Mouse (Mus musculus): ENCODE results near the gene Suz12. TPM values are rescaled to one million over a fixed set of nuclear protein-coding genes. Genes with fewer than 3 reads are reported as not detected.
A peak's percentile ranks its signal among the peaks of the same experiment; 100 is the strongest.
"Not testable (repeated sequence)": the region's sequence is repeated elsewhere in the genome, so short reads cannot be mapped to it uniquely, and the experiment has no call there.

Gene Suz12
- polyA plus RNA-seq, 1 experiment from 2014 or later = 22.0 TPM

- no peak for ATAC-seq (replicated peaks; ENCODE audit: insufficient number of reproducible peaks, low FRiP score, low TSS enrichment)
- H3K4me1 ChIP-seq (ENCODE audit: control insufficient read depth, insufficient read depth, low read length) = no peaks in the 10 kb centered on the region
- H3K4me3 ChIP-seq (ENCODE audit: low read depth, low read length) = peak overlapping the region; percentile 89
- H3K36me3 ChIP-seq (ENCODE audit: control insufficient read depth, insufficient read depth, low read length) = 0 out of 2 replicates have a peak, but pooled peaks cover 2% of the 10 kb centered on the region
- H3K9ac ChIP-seq (ENCODE audit: low read depth, low read length) = peak overlapping the region; percentile 93
- no peaks in the 10 kb centered on the region for H3K9me3 ChIP-seq (replicated peaks; ENCODE audit: control insufficient read depth, low read length)
- 0 out of 2 replicates have a peak overlapping the region, but pooled peaks have one; percentile 97 for H3K27ac ChIP-seq (ENCODE audit: low read depth, low read length)
- no peaks in the 10 kb centered on the region for H3K27me3 ChIP-seq (ENCODE audit: control insufficient read depth, insufficient read depth, low read length)
- H3K4me2 ChIP-seq = peak overlapping the region; percentile 65
- WGBS (ENCODE audit: insufficient replicate concordance) = 4% methylated on average over 7 of the region's 7 CpGs
Observed at GRCm38 (mm10) chr11:79994271-79994988, 1.5 kb downstream of the Suz12 start.

- ATAC-seq (replicated peaks; ENCODE audit: insufficient number of reproducible peaks, low FRiP score, low TSS enrichment); H3K9me3 ChIP-seq (replicated peaks; ENCODE audit: control insufficient read depth, low read length); H3K4me1 ChIP-seq (ENCODE audit: control insufficient read depth, insufficient read depth, low read length); H3K27me3 ChIP-seq (ENCODE audit: control insufficient read depth, insufficient read depth, low read length); H3K9ac ChIP-seq (ENCODE audit: low read depth, low read length); H3K4me2 ChIP-seq; H3K27ac ChIP-seq (ENCODE audit: low read depth, low read length); H3K4me3 ChIP-seq (ENCODE audit: low read depth, low read length): not testable (repeated sequence)
- WGBS (ENCODE audit: insufficient replicate concordance) = 95% methylated on average over 3 of the region's 5 CpGs
- H3K36me3 ChIP-seq (ENCODE audit: control insufficient read depth, insufficient read depth, low read length) = peaks cover 17% of the 10 kb centered on the region
Observed at GRCm38 (mm10) chr11:80016533-80016932, 23.6 kb downstream of the Suz12 start.

- Histone ChIP-seq H3K9ac (ENCODE audit: low read depth, low read length) (no peak overlapping the region), H3K27ac (ENCODE audit: low read depth, low read length) (no peak overlapping the region), H3K4me3 (ENCODE audit: low read depth, low read length) (no peak overlapping the region), H3K27me3 (ENCODE audit: control insufficient read depth, insufficient read depth, low read length) (no peaks in the 10 kb centered on the region), H3K9me3 (replicated peaks; ENCODE audit: control insufficient read depth, low read length) (no peaks in the 10 kb centered on the region), H3K4me2 (no peak overlapping the region), H3K4me1 (ENCODE audit: control insufficient read depth, insufficient read depth, low read length) (no peaks in the 10 kb centered on the region), H3K36me3 (ENCODE audit: control insufficient read depth, insufficient read depth, low read length) (peaks cover 16% of the 10 kb centered on the region; the same call in 1 of the 2 replicates)
- 100% methylated on average over 1 of the region's 1 CpGs for WGBS (ENCODE audit: insufficient replicate concordance)
- ATAC-seq (replicated peaks; ENCODE audit: insufficient number of reproducible peaks, low FRiP score, low TSS enrichment) = no peak
Observed at GRCm38 (mm10) chr11:80019792-80020191, 26.9 kb downstream of the Suz12 start.

- H3K27ac ChIP-seq (ENCODE audit: low read depth, low read length) = no peak overlapping the region
- no peak overlapping the region for H3K4me2 ChIP-seq
- ATAC-seq (replicated peaks; ENCODE audit: insufficient number of reproducible peaks, low FRiP score, low TSS enrichment) = no peak
- H3K36me3 ChIP-seq (ENCODE audit: control insufficient read depth, insufficient read depth, low read length) = peaks cover 24% of the 10 kb centered on the region
- H3K9ac ChIP-seq (ENCODE audit: low read depth, low read length) = no peak overlapping the region
- no peaks in the 10 kb centered on the region for H3K27me3 ChIP-seq (ENCODE audit: control insufficient read depth, insufficient read depth, low read length)
- WGBS (ENCODE audit: insufficient replicate concordance) = 88% methylated on average over 4 of the region's 4 CpGs
- H3K9me3 ChIP-seq (replicated peaks; ENCODE audit: control insufficient read depth, low read length) = no peaks in the 10 kb centered on the region
- H3K4me3 ChIP-seq (ENCODE audit: low read depth, low read length) = no peak overlapping the region
- H3K4me1 ChIP-seq (ENCODE audit: control insufficient read depth, insufficient read depth, low read length) = no peaks in the 10 kb centered on the region
Observed at GRCm38 (mm10) chr11:80021306-80021705, 28.4 kb downstream of the Suz12 start.

GRCm38 (mm10) chr11:80037495-80037894, 44.6 kb downstream of the Suz12 start:
- WGBS (ENCODE audit: insufficient replicate concordance) = 72% methylated on average over 8 of the region's 8 CpGs
- H3K4me1 ChIP-seq (ENCODE audit: control insufficient read depth, insufficient read depth, low read length) = no peaks in the 10 kb centered on the region
- no peaks in the 10 kb centered on the region for H3K27me3 ChIP-seq (ENCODE audit: control insufficient read depth, insufficient read depth, low read length)
- H3K36me3 ChIP-seq (ENCODE audit: control insufficient read depth, insufficient read depth, low read length) = peaks cover 15% of the 10 kb centered on the region
- no peak overlapping the region for H3K4me3 ChIP-seq (ENCODE audit: low read depth, low read length)
- no peaks in the 10 kb centered on the region for H3K9me3 ChIP-seq (replicated peaks; ENCODE audit: control insufficient read depth, low read length)
- no peak overlapping the region for H3K27ac ChIP-seq (ENCODE audit: low read depth, low read length)
- no peak for ATAC-seq (replicated peaks; ENCODE audit: insufficient number of reproducible peaks, low FRiP score, low TSS enrichment)
- no peak overlapping the region for H3K9ac ChIP-seq (ENCODE audit: low read depth, low read length)
- H3K4me2 ChIP-seq = no peak overlapping the region

GRCm38 (mm10) chr11:80042615-80043418, 49.9 kb downstream of the Suz12 start:
- H3K4me3 ChIP-seq (ENCODE audit: low read depth, low read length) = no peak overlapping the region
- no peaks in the 10 kb centered on the region for H3K9me3 ChIP-seq (replicated peaks; ENCODE audit: control insufficient read depth, low read length)
- no peaks in the 10 kb centered on the region for H3K4me1 ChIP-seq (ENCODE audit: control insufficient read depth, insufficient read depth, low read length)

GRCm38 (mm10) chr11:80043419-80043817, 50.5 kb downstream of the Suz12 start:
- Histone ChIP-seq H3K9ac (ENCODE audit: low read depth, low read length) (no peak overlapping the region), H3K9me3 (replicated peaks; ENCODE audit: control insufficient read depth, low read length) (no peaks in the 10 kb centered on the region), H3K4me2 (no peak overlapping the region), H3K36me3 (ENCODE audit: control insufficient read depth, insufficient read depth, low read length) (no peaks in the 10 kb centered on the region), H3K4me3 (ENCODE audit: low read depth, low read length) (no peak overlapping the region), H3K27me3 (ENCODE audit: control insufficient read depth, insufficient read depth, low read length) (no peaks in the 10 kb centered on the region), H3K4me1 (ENCODE audit: control insufficient read depth, insufficient read depth, low read length) (no peaks in the 10 kb centered on the region), H3K27ac (ENCODE audit: low read depth, low read length) (no peak overlapping the region)
- 82% methylated on average over 8 of the region's 8 CpGs for WGBS (ENCODE audit: insufficient replicate concordance)
- no peak for ATAC-seq (replicated peaks; ENCODE audit: insufficient number of reproducible peaks, low FRiP score, low TSS enrichment)

More at GRCm38 (mm10) chr11:80042615-80043418, 49.9 kb downstream of the Suz12 start:
- Histone ChIP-seq H3K4me2 (no peak overlapping the region), H3K36me3 (ENCODE audit: control insufficient read depth, insufficient read depth, low read length) (no peaks in the 10 kb centered on the region), H3K27me3 (ENCODE audit: control insufficient read depth, insufficient read depth, low read length) (no peaks in the 10 kb centered on the region), H3K27ac (ENCODE audit: low read depth, low read length) (no peak overlapping the region), H3K9ac (ENCODE audit: low read depth, low read length) (no peak overlapping the region)
- no peak for ATAC-seq (replicated peaks; ENCODE audit: insufficient number of reproducible peaks, low FRiP score, low TSS enrichment)
- 63% methylated on average over 10 of the region's 10 CpGs for WGBS (ENCODE audit: insufficient replicate concordance)

- Histone ChIP-seq H3K4me3 (ENCODE audit: low read depth, low read length) (no peak overlapping the region), H3K9ac (ENCODE audit: low read depth, low read length) (no peak overlapping the region), H3K9me3 (replicated peaks; ENCODE audit: control insufficient read depth, low read length) (no peaks in the 10 kb centered on the region), H3K27me3 (ENCODE audit: control insufficient read depth, insufficient read depth, low read length) (no peaks in the 10 kb centered on the region), H3K27ac (ENCODE audit: low read depth, low read length) (no peak overlapping the region), H3K4me1 (ENCODE audit: control insufficient read depth, insufficient read depth, low read length) (peaks cover 10% of the 10 kb centered on the region), H3K36me3 (ENCODE audit: control insufficient read depth, insufficient read depth, low read length) (no peaks in the 10 kb centered on the region), H3K4me2 (no peak overlapping the region)
- WGBS (ENCODE audit: insufficient replicate concordance) = 66% methylated on average over 7 of the region's 7 CpGs
- ATAC-seq (replicated peaks; ENCODE audit: insufficient number of reproducible peaks, low FRiP score, low TSS enrichment) = peak; percentile 31; the same call in 1 of the 2 replicates
Observed at GRCm38 (mm10) chr11:80046856-80047255, 54.0 kb downstream of the Suz12 start.

Data from heart, embryonic 11.5 days (tissue).